Mouse (Mus musculus) MEL (cell line): Measurements from ENCODE around the gene Celf2.

Source experiments
- EP300 ChIP-seq, 2 experiments: IDR thresholded peaks; 2 replicates each; pipeline ENCODE4 v1.6.1; 2011; ENCODE audit warnings: improper control_type of control experiment in 2 of 2, low read length in 2 of 2, low read depth in 1 of 2, mild to moderate bottlenecking in 1 of 2
- GABPA ChIP-seq: IDR thresholded peaks from 2 replicates; pipeline ENCODE4 v1.6.1; 2012; ENCODE audit warnings: low read depth, mild to moderate bottlenecking, inconsistent platforms, low read length, improper control_type of control experiment, moderate library complexity
- GATA1 ChIP-seq: IDR thresholded peaks from 2 replicates; pipeline ENCODE4 v1.6.1; 2011; ENCODE audit warnings: low read depth, low read length, improper control_type of control experiment
- MAFK ChIP-seq: IDR thresholded peaks from 2 replicates; pipeline ENCODE4 v1.6.1; 2011; ENCODE audit warnings: low read depth, mild to moderate bottlenecking, low read length, improper control_type of control experiment, borderline replicate concordance
- MAX ChIP-seq: IDR thresholded peaks from 2 replicates; pipeline ENCODE4 v1.6.1; 2011; ENCODE audit warnings: low read length, improper control_type of control experiment
- NELFE ChIP-seq: IDR thresholded peaks from 2 replicates; pipeline ENCODE4 v1.6.1; 2011; ENCODE audit warnings: low read depth, low read length, improper control_type of control experiment
- POLR2A ChIP-seq, 2 experiments: IDR thresholded peaks; 2 replicates each; pipeline ENCODE4 v1.6.1; 2011 to 2012; ENCODE audit warnings: low read length in 2 of 2, mild to moderate bottlenecking in 2 of 2, control low read depth in 1 of 2, improper control_type of control experiment in 1 of 2, low read depth in 1 of 2, moderate library complexity in 1 of 2; ENCODE audit not compliant: control insufficient read depth in 1 of 2, insufficient read depth in 1 of 2, poor library complexity in 1 of 2
- POLR2AphosphoS2 ChIP-seq: IDR thresholded peaks from 2 replicates; pipeline ENCODE4 v1.6.1; 2011; ENCODE audit warnings: low read length, improper control_type of control experiment
- UBTF ChIP-seq: IDR thresholded peaks from 2 replicates; pipeline ENCODE4 v1.6.1; 2012; ENCODE audit warnings: low read depth, mild to moderate bottlenecking, inconsistent platforms, low read length, improper control_type of control experiment, moderate library complexity, borderline replicate concordance; ENCODE audit not compliant: insufficient read depth
- ZC3H11A ChIP-seq: IDR thresholded peaks from 2 replicates; pipeline ENCODE4 v1.6.1; 2012; ENCODE audit warnings: low read depth, mild to moderate bottlenecking, inconsistent platforms, low read length, improper control_type of control experiment
- ZMIZ1 ChIP-seq: IDR thresholded peaks from 2 replicates; pipeline ENCODE4 v1.6.1; 2012; ENCODE audit warnings: low read depth, mild to moderate bottlenecking, inconsistent platforms, low read length, improper control_type of control experiment, moderate library complexity

DNA sequence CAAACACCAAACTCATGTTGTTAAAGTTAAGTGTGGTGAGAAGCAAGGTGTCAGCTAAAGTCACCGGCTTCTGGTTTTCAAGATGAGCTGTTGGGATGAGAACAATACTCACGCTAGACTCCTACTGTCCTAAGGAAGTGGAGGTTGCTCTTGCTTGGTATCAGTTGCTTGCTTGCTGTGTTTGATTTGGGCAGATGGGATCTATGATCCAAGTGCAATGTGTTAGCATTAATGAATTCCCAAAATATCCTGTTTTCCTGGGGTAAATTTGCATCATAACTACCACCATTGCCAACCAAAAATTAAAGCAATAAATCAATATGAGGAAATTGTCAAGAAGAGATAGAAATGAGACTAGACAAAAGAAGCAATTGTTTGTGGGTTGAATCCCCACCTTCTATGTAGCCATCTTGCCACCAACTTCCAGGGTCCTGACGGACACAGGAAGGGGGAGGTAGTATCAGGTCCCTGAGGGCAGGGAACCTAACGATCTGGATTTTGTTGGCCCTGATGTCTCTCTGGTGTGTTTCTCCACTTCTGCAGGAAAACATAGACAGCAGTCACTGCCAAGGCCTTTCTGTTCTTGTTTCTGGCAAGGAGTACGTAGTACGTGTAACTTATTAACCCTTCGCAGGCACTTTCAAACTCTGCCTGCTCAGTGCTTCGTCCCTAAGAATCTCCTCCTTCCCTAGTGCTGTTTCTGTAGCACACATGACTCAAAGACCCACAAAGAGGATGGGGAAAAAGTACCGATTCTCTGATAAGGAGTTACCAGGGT, 563.5 kb downstream of the Celf2 start:
- TF ChIP-seq EP300 (IDR thresholded peaks at IDR 0.05; ENCODE audit: low read depth in 1 of 2, low read length in 2 of 2): no peak
- no peak for TF ChIP-seq NELFE
- no peak for TF ChIP-seq POLR2A (IDR thresholded peaks at IDR 0.05; ENCODE audit: control insufficient read depth in 1 of 2, insufficient read depth in 1 of 2, low read depth in 1 of 2, low read length in 2 of 2, poor library complexity in 1 of 2)
- no peak for TF ChIP-seq GATA1
- TF ChIP-seq POLR2AphosphoS2: no peak
- no peak for TF ChIP-seq GABPA
- no peak for TF ChIP-seq MAX
- no peak for TF ChIP-seq UBTF
- no peak for TF ChIP-seq ZC3H11A
- TF ChIP-seq ZMIZ1: no peak
- TF ChIP-seq MAFK: no peak
